Mouse (Mus musculus) lung, embryonic 15.5 days (tissue): ENCODE results near the gene Gna12. TPM values are rescaled to one million over a fixed set of nuclear protein-coding genes. Genes with fewer than 3 reads are reported as not detected.

Experiments used
- ATAC-seq: fragments of 200-750 bp; cut with Nextera tagmentation; 2 replicates; pipeline ENCODE4 v1.8.0; 2017; ENCODE audit warnings: moderate number of reproducible peaks, borderline replicate concordance; ENCODE audit not compliant: low FRiP score, low TSS enrichment; ENCODE audit errors: extremely low read depth
- H3K27ac ChIP-seq: fragments of 300-500 bp; sonication (generic); 2 replicates; pipeline ENCODE4 v1.5.1; 2015; ENCODE audit warnings: moderate library complexity, mild to moderate bottlenecking, inconsistent platforms
- H3K27me3 ChIP-seq: fragments of 300-500 bp; sonication (generic); 2 replicates; pipeline ENCODE4 v1.6.1; 2015; ENCODE audit warnings: inconsistent platforms
- H3K36me3 ChIP-seq: fragments of 300-500 bp; sonication (generic); 2 replicates; pipeline ENCODE4 v1.6.1; 2015; ENCODE audit warnings: inconsistent platforms
- H3K4me1 ChIP-seq: fragments of 300-500 bp; sonication (generic); 2 replicates; pipeline ENCODE4 v1.6.1; 2015; ENCODE audit warnings: inconsistent platforms
- H3K4me2 ChIP-seq: fragments of 300-500 bp; sonication (generic); 2 replicates; pipeline ENCODE4 v1.6.1; 2015; ENCODE audit warnings: inconsistent platforms, mild to moderate bottlenecking, moderate library complexity
- H3K4me3 ChIP-seq: fragments of 300-500 bp; sonication (generic); 2 replicates; pipeline ENCODE4 v1.5.1; 2015; ENCODE audit warnings: mild to moderate bottlenecking, inconsistent platforms
- H3K9ac ChIP-seq: fragments of 300-500 bp; sonication (generic); 2 replicates; pipeline ENCODE4 v1.6.1; 2015; ENCODE audit warnings: inconsistent platforms
- H3K9me3 ChIP-seq: fragments of 300-500 bp; sonication (generic); 2 replicates; pipeline ENCODE4 v1.6.1; 2016; ENCODE audit warnings: inconsistent platforms
- WGBS: fragments of 180-500 bp; shearing (Covaris S2); methylation state at CpG from one replicate; pipeline ENCODE4 v1.1.7; 2015; 5-methylcytosine and 5-hydroxymethylcytosine counted together
- polyA plus RNA-seq: library from polyadenylated mRNA; unstranded; fragments of >200 nt; fragmentation: Nextera tagmentation; extraction: Ambion mirVana; gene quantifications from 2 replicates; pipeline ENCODE4 v1.2.1, GENCODE M21; 2015

Gene Gna12
- polyA plus RNA-seq, 1 experiment from 2014 or later, result 50.9 TPM

- Histone ChIP-seq H3K36me3 (no peaks in the 10 kb centered on the region), H3K4me1 (peaks cover 8% of the 10 kb centered on the region), H3K9me3 (0 out of 2 replicates have a peak, but pooled peaks cover 3% of the 10 kb centered on the region), H3K27me3 (no peaks in the 10 kb centered on the region), H3K9ac (peak overlapping the region; percentile 39), H3K27ac (0 out of 2 replicates have a peak overlapping the region, but pooled peaks have one; percentile 20), H3K4me3 (peak overlapping the region; percentile 25), H3K4me2 (peak overlapping the region; percentile 53)
- ATAC-seq, result peak; percentile 69
- WGBS, result 10% methylated on average over 12 of the region's 12 CpGs
These were observed 81.0 kb downstream of the Gna12 start for GRCm38 (mm10) chr5:140749062-140749875.

GRCm38 (mm10) chr5:140748425-140748824 is 81.8 kb downstream of the Gna12 start:
- no peak overlapping the region for H3K27ac ChIP-seq
- H3K36me3 ChIP-seq, result no peaks in the 10 kb centered on the region
- no peak for ATAC-seq
- H3K9me3 ChIP-seq, result 0 out of 2 replicates have a peak, but pooled peaks cover 3% of the 10 kb centered on the region
- no peaks in the 10 kb centered on the region for H3K27me3 ChIP-seq
- peaks cover 8% of the 10 kb centered on the region for H3K4me1 ChIP-seq
- H3K9ac ChIP-seq, result no peak overlapping the region
- 76% methylated on average over 10 of the region's 10 CpGs for WGBS
- no peak overlapping the region for H3K4me2 ChIP-seq
- no peak overlapping the region for H3K4me3 ChIP-seq

- ATAC-seq, result 0 out of 2 replicates have a peak, but pooled peaks have one; percentile 13
These were observed 86.5 kb downstream of the Gna12 start for GRCm38 (mm10) chr5:140743706-140744131.

GRCm38 (mm10) chr5:140741877-140742276 is 88.4 kb downstream of the Gna12 start:
- Histone ChIP-seq H3K27ac (no peak overlapping the region), H3K9ac (no peak overlapping the region), H3K4me3 (no peak overlapping the region), H3K27me3 (peaks cover 4% of the 10 kb centered on the region; the same call in 1 of the 2 replicates), H3K9me3 (no peaks in the 10 kb centered on the region), H3K36me3 (no peaks in the 10 kb centered on the region), H3K4me2 (no peak overlapping the region), H3K4me1 (no peaks in the 10 kb centered on the region)
- ATAC-seq, result no peak

More at GRCm38 (mm10) chr5:140743706-140744131, 86.5 kb downstream of the Gna12 start:
- no peaks in the 10 kb centered on the region for H3K27me3 ChIP-seq
- H3K36me3 ChIP-seq, result no peaks in the 10 kb centered on the region
- no peak overlapping the region for H3K4me2 ChIP-seq
- H3K27ac ChIP-seq, result no peak overlapping the region
- 33% methylated on average over 12 of the region's 12 CpGs for WGBS
- no peaks in the 10 kb centered on the region for H3K4me1 ChIP-seq
- H3K4me3 ChIP-seq, result no peak overlapping the region
- no peaks in the 10 kb centered on the region for H3K9me3 ChIP-seq
- H3K9ac ChIP-seq, result no peak overlapping the region

GRCm38 (mm10) chr5:140741040-140741439 is 89.2 kb downstream of the Gna12 start:
- Histone ChIP-seq H3K27ac (no peak overlapping the region), H3K4me2 (no peak overlapping the region), H3K4me3 (no peak overlapping the region), H3K36me3 (no peaks in the 10 kb centered on the region), H3K9me3 (no peaks in the 10 kb centered on the region), H3K27me3 (peaks cover 12% of the 10 kb centered on the region; the same call in 1 of the 2 replicates), H3K9ac (no peak overlapping the region), H3K4me1 (no peaks in the 10 kb centered on the region)
- no peak for ATAC-seq
- 69% methylated on average over 11 of the region's 11 CpGs for WGBS

GRCm38 (mm10) chr5:140739813-140740212 is 90.4 kb downstream of the Gna12 start:
- WGBS, result 73% methylated on average over 12 of the region's 12 CpGs

GRCm38 (mm10) chr5:140736166-140736565 is 94.1 kb downstream of the Gna12 start:
- H3K27ac ChIP-seq, result no peak overlapping the region
- ATAC-seq, result no peak
- H3K4me2 ChIP-seq, result peak overlapping the region; percentile 65
- H3K27me3 ChIP-seq, result peaks cover 27% of the 10 kb centered on the region
- H3K4me3 ChIP-seq, result no peak overlapping the region
- H3K9me3 ChIP-seq, result no peaks in the 10 kb centered on the region
- 19% methylated on average over 11 of the region's 13 CpGs for WGBS
- H3K36me3 ChIP-seq, result no peaks in the 10 kb centered on the region
- H3K9ac ChIP-seq, result no peak overlapping the region
- peaks cover 6% of the 10 kb centered on the region for H3K4me1 ChIP-seq

More at GRCm38 (mm10) chr5:140739813-140740212, 90.4 kb downstream of the Gna12 start:
- Histone ChIP-seq H3K36me3 (no peaks in the 10 kb centered on the region), H3K4me2 (no peak overlapping the region), H3K27me3 (peaks cover 24% of the 10 kb centered on the region), H3K4me1 (peaks cover 6% of the 10 kb centered on the region), H3K27ac (no peak overlapping the region), H3K9ac (no peak overlapping the region), H3K9me3 (no peaks in the 10 kb centered on the region), H3K4me3 (no peak overlapping the region)
- ATAC-seq, result no peak

GRCm38 (mm10) chr5:140735297-140735696 is 94.9 kb downstream of the Gna12 start:
- Histone ChIP-seq H3K36me3 (no peaks in the 10 kb centered on the region), H3K9me3 (no peaks in the 10 kb centered on the region), H3K27ac (no peak overlapping the region), H3K4me2 (peak overlapping the region; percentile 65), H3K27me3 (peaks cover 27% of the 10 kb centered on the region), H3K9ac (peak overlapping the region; percentile 11; the same call in 1 of the 2 replicates), H3K4me3 (peak overlapping the region; percentile 29), H3K4me1 (peaks cover 6% of the 10 kb centered on the region)
- peak; percentile 24; the same call in 1 of the 2 replicates for ATAC-seq
- WGBS, result 2% methylated on average over 18 of the region's 22 CpGs

GRCm38 (mm10) chr5:140733336-140733735 is 96.9 kb downstream of the Gna12 start:
- WGBS, result 49% methylated on average over 3 of the region's 3 CpGs
- no peak overlapping the region for H3K9ac ChIP-seq
- H3K4me2 ChIP-seq, result no peak overlapping the region

GRCm38 (mm10) chr5:140732195-140732594 is 98.0 kb downstream of the Gna12 start:
- no peaks in the 10 kb centered on the region for H3K9me3 ChIP-seq
- no peaks in the 10 kb centered on the region for H3K36me3 ChIP-seq
- H3K9ac ChIP-seq, result no peak overlapping the region
- H3K27me3 ChIP-seq, result peaks cover 27% of the 10 kb centered on the region
- no peak for ATAC-seq
- H3K4me2 ChIP-seq, result no peak overlapping the region
- 64% methylated on average over 4 of the region's 4 CpGs for whole genome bisulfite sequencing
- H3K27ac ChIP-seq, result no peak overlapping the region
- peaks cover 6% of the 10 kb centered on the region for H3K4me1 ChIP-seq
- no peak overlapping the region for H3K4me3 ChIP-seq

More at GRCm38 (mm10) chr5:140733336-140733735, 96.9 kb downstream of the Gna12 start:
- no peak for ATAC-seq
- Histone ChIP-seq H3K4me1 (peaks cover 6% of the 10 kb centered on the region), H3K27ac (0 out of 2 replicates have a peak overlapping the region, but pooled peaks have one; percentile 11), H3K4me3 (no peak overlapping the region), H3K9me3 (no peaks in the 10 kb centered on the region), H3K36me3 (no peaks in the 10 kb centered on the region), H3K27me3 (peaks cover 27% of the 10 kb centered on the region)

GRCm38 (mm10) chr5:140731040-140731797 is 99.0 kb downstream of the Gna12 start:
- no peaks in the 10 kb centered on the region for H3K36me3 ChIP-seq
- H3K27ac ChIP-seq, result no peak overlapping the region
- no peak overlapping the region for H3K4me2 ChIP-seq
- peaks cover 17% of the 10 kb centered on the region for H3K27me3 ChIP-seq
- no peak overlapping the region for H3K9ac ChIP-seq
- H3K4me1 ChIP-seq, result peaks cover 6% of the 10 kb centered on the region
- no peak for ATAC-seq
- H3K4me3 ChIP-seq, result no peak overlapping the region
- 80% methylated on average over 11 of the region's 11 CpGs for WGBS
- no peaks in the 10 kb centered on the region for H3K9me3 ChIP-seq
